Mouse (Mus musculus): ENCODE measurements around the gene Egf. TPM values are rescaled to one million over a fixed set of nuclear protein-coding genes. Genes with fewer than 3 reads are reported as not detected.

The Egf gene
- polyA plus RNA-seq, 1 experiment: 0.27 TPM

GRCm38 (mm10) chr3:129693581-129693980 is 61.5 kb downstream of the Egf start:
- no peaks in the 10 kb centered on the region for H3K79me3 ChIP-seq (ENCODE audit: low read depth)
- no peaks in the 10 kb centered on the region for H3K27me3 ChIP-seq (ENCODE audit: control insufficient read depth, insufficient read depth, insufficient read length)
- no peaks in the 10 kb centered on the region for H3K79me2 ChIP-seq (ENCODE audit: control insufficient read depth, insufficient read depth)
- TF ChIP-seq USF1 (IDR thresholded peaks at IDR 0.05; ENCODE audit: low read depth) (no peak), MYOD1 (IDR thresholded peaks at IDR 0.05; ENCODE audit: control insufficient read depth, insufficient read length, low read depth) (no peak), MYOG (IDR thresholded peaks at IDR 0.05; ENCODE audit: control insufficient read depth, extremely low read depth, insufficient read length) (no peak), FOSL1 (IDR thresholded peaks at IDR 0.05; ENCODE audit: insufficient read depth, low read length, poor library complexity, severe bottlenecking) (no peak), MAX (IDR thresholded peaks at IDR 0.05) (no peak), CEBPB (IDR thresholded peaks at IDR 0.05; ENCODE audit: low read depth) (no peak), CTCF (IDR thresholded peaks at IDR 0.05; ENCODE audit: control insufficient read depth, insufficient read depth, insufficient read length) (no peak)
- H3ac ChIP-seq (ENCODE audit: control insufficient read depth, insufficient read length, low read depth): no peak overlapping the region
- no peaks in the 10 kb centered on the region for H3K36me3 ChIP-seq (ENCODE audit: control insufficient read depth, insufficient read depth)
- no peak overlapping the region for H3K4me3 ChIP-seq (ENCODE audit: insufficient read depth, poor library complexity, severe bottlenecking)

GRCm38 (mm10) chr3:129692816-129693215 is 62.3 kb downstream of the Egf start:
- no peaks in the 10 kb centered on the region for H3K79me3 ChIP-seq (ENCODE audit: low read depth)
- TF ChIP-seq CTCF (IDR thresholded peaks at IDR 0.05; ENCODE audit: control insufficient read depth, insufficient read depth, insufficient read length) (no peak), MAX (IDR thresholded peaks at IDR 0.05) (no peak), USF1 (IDR thresholded peaks at IDR 0.05; ENCODE audit: low read depth) (no peak), CEBPB (IDR thresholded peaks at IDR 0.05; ENCODE audit: low read depth) (no peak), MYOG (IDR thresholded peaks at IDR 0.05; ENCODE audit: control insufficient read depth, extremely low read depth, insufficient read length) (no peak)
- H3K36me3 ChIP-seq (ENCODE audit: control insufficient read depth, insufficient read depth): no peaks in the 10 kb centered on the region
- no peaks in the 10 kb centered on the region for H3K79me2 ChIP-seq (ENCODE audit: control insufficient read depth, insufficient read depth)
- no peak overlapping the region for H3ac ChIP-seq (ENCODE audit: control insufficient read depth, insufficient read length, low read depth)
- no peak overlapping the region for H3K4me3 ChIP-seq (ENCODE audit: insufficient read depth, poor library complexity, severe bottlenecking)
- H3K27me3 ChIP-seq (ENCODE audit: control insufficient read depth, insufficient read depth, insufficient read length): no peaks in the 10 kb centered on the region

- Histone ChIP-seq H3K4me3 (ENCODE audit: insufficient read depth, poor library complexity, severe bottlenecking) (no peak overlapping the region), H3K36me3 (ENCODE audit: control insufficient read depth, insufficient read depth) (no peaks in the 10 kb centered on the region), H3ac (ENCODE audit: control insufficient read depth, insufficient read length, low read depth) (no peak overlapping the region), H3K79me2 (ENCODE audit: control insufficient read depth, insufficient read depth) (no peaks in the 10 kb centered on the region), H3K27me3 (ENCODE audit: control insufficient read depth, insufficient read depth, insufficient read length) (no peaks in the 10 kb centered on the region), H3K79me3 (ENCODE audit: low read depth) (no peaks in the 10 kb centered on the region)
- no peak for TF ChIP-seq MYOG (IDR thresholded peaks at IDR 0.05; ENCODE audit: control insufficient read depth, extremely low read depth, insufficient read length)
- TF ChIP-seq FOSL1 (IDR thresholded peaks at IDR 0.05; ENCODE audit: insufficient read depth, low read length, poor library complexity, severe bottlenecking): no peak
- no peak for TF ChIP-seq CEBPB (IDR thresholded peaks at IDR 0.05; ENCODE audit: low read depth)
- TF ChIP-seq USF1 (IDR thresholded peaks at IDR 0.05; ENCODE audit: low read depth): no peak
- no peak for TF ChIP-seq CTCF (IDR thresholded peaks at IDR 0.05; ENCODE audit: control insufficient read depth, insufficient read depth, insufficient read length)
- no peak for TF ChIP-seq MAX (IDR thresholded peaks at IDR 0.05)
- TF ChIP-seq MYOD1 (IDR thresholded peaks at IDR 0.05; ENCODE audit: control insufficient read depth, insufficient read length, low read depth): no peak
These were observed 67.7 kb downstream of the Egf start for GRCm38 (mm10) chr3:129687429-129687828.

DNA sequence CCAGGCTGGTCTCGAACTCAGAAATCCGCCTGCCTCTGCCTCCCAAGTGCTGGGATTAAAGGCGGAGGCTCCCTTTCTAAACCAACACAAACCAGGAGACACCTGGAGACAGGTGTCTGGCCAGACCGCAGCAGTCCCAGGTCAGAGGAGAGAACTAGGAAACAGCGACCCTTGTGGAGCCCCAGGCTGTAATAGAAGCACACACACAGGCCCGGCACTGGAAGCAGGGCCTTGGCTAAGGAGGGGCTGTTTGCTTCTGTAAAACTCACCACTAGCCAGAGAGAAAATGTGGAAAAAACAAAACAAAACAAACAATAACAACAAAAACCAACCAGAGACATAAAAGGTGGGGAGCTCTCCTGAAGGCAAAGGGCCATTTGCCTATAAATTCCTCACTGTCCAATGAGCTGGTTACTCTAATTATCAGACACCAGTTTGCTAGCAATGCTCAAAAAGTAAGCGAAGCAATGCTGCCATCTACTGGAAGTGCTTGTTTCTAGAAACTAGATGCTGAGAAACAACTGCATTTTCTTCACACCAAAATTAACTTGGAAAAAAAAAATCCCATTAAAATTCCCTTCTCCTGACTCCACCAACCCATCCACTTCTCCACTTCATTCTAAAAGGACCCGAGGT is 68.3 kb downstream of the Egf start:
- Histone ChIP-seq H3K27me3 (ENCODE audit: control insufficient read depth, insufficient read depth, insufficient read length) (no peaks in the 10 kb centered on the region), H3ac (ENCODE audit: control insufficient read depth, insufficient read length, low read depth) (no peak overlapping the region), H3K36me3 (ENCODE audit: control insufficient read depth, insufficient read depth) (no peaks in the 10 kb centered on the region), H3K79me2 (ENCODE audit: control insufficient read depth, insufficient read depth) (no peaks in the 10 kb centered on the region), H3K4me3 (ENCODE audit: insufficient read depth, poor library complexity, severe bottlenecking) (no peak overlapping the region), H3K79me3 (ENCODE audit: low read depth) (no peaks in the 10 kb centered on the region)
- TF ChIP-seq MYOD1 (IDR thresholded peaks at IDR 0.05; ENCODE audit: control insufficient read depth, insufficient read length, low read depth) (no peak), FOSL1 (IDR thresholded peaks at IDR 0.05; ENCODE audit: insufficient read depth, low read length, poor library complexity, severe bottlenecking) (no peak)

DNA sequence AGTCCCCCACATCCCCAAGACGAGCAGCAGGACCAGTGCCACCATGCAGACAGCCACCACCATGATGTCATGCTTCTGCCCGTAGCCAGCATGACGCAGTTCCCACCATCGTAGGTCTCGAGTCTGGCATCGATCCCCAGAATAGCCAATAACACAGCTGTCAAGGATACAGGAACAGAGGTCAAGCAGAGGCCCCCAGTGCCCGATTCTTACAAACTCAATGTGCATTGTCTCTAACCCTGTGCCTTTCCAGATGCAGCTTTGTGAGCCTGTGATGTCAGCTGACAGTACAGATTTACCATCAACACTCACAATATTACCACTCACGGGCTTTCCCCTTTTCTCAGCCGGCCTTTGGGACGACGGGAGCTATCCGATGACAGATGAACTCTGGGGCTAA is 68.9 kb downstream of the Egf start:
- H3K79me2 ChIP-seq (ENCODE audit: control insufficient read depth, insufficient read depth): no peaks in the 10 kb centered on the region
- no peak overlapping the region for H3ac ChIP-seq (ENCODE audit: control insufficient read depth, insufficient read length, low read depth)
- no peak overlapping the region for H3K4me3 ChIP-seq (ENCODE audit: insufficient read depth, poor library complexity, severe bottlenecking)
- no peak for TF ChIP-seq CTCF (IDR thresholded peaks at IDR 0.05; ENCODE audit: control insufficient read depth, insufficient read depth, insufficient read length)
- no peak for TF ChIP-seq CEBPB (IDR thresholded peaks at IDR 0.05; ENCODE audit: low read depth)
- TF ChIP-seq MAX (IDR thresholded peaks at IDR 0.05): no peak
- no peaks in the 10 kb centered on the region for H3K36me3 ChIP-seq (ENCODE audit: control insufficient read depth, insufficient read depth)
- no peaks in the 10 kb centered on the region for H3K27me3 ChIP-seq (ENCODE audit: control insufficient read depth, insufficient read depth, insufficient read length)
- H3K79me3 ChIP-seq (ENCODE audit: low read depth): no peaks in the 10 kb centered on the region

DNA sequence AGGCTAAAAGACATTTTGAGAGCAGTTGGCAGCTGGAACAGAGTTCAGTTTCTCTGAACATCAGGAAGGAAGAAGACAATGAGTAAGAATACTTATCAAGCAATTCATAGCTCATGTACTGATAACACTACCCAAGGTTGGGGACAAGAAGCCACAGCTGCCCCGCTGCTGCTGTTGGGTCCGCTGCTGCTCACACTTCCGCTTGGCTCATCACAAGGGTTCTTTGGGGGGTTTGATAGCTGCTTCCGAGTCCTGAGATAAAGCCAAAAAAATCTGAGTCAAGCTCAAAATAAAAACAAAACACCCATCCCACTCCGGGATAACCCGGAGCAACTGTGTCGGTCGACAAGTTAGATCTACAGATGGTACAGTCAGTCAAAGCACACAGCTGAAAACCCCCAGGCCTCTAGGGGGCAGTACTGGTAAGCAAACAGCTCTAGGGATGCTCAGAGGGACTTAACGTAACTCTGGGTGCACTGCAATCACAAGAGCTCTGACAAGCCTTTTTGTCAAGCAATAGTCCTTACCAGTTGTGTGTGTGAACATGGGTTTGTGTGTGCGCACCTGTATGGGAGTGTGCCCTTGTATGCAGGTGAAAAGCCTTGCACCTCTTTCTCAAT is 71.9 kb downstream of the Egf start:
- H3K4me3 ChIP-seq (ENCODE audit: insufficient read depth, poor library complexity, severe bottlenecking): no peak overlapping the region
- no peaks in the 10 kb centered on the region for H3K36me3 ChIP-seq (ENCODE audit: control insufficient read depth, insufficient read depth)
- no peaks in the 10 kb centered on the region for H3K27me3 ChIP-seq (ENCODE audit: control insufficient read depth, insufficient read depth, insufficient read length)
- H3K79me3 ChIP-seq (ENCODE audit: low read depth): no peaks in the 10 kb centered on the region
- no peaks in the 10 kb centered on the region for H3K79me2 ChIP-seq (ENCODE audit: control insufficient read depth, insufficient read depth)
- H3ac ChIP-seq (ENCODE audit: control insufficient read depth, insufficient read length, low read depth): no peak overlapping the region
- TF ChIP-seq MYOD1 (IDR thresholded peaks at IDR 0.05; ENCODE audit: control insufficient read depth, insufficient read length, low read depth): peak; percentile 3
- TF ChIP-seq CTCF (IDR thresholded peaks at IDR 0.05; ENCODE audit: control insufficient read depth, insufficient read depth, insufficient read length): peak; percentile 7
- no peak for TF ChIP-seq MAX (IDR thresholded peaks at IDR 0.05)
